Mouse (Mus musculus): Measurements from ENCODE around the gene Eps15l1. TPM values are rescaled to one million over a fixed set of nuclear protein-coding genes. Genes with fewer than 3 reads are reported as not detected.

The Eps15l1 gene
- polyA plus RNA-seq, 1 experiment from 2014 or later, result 68.8 TPM

DNA sequence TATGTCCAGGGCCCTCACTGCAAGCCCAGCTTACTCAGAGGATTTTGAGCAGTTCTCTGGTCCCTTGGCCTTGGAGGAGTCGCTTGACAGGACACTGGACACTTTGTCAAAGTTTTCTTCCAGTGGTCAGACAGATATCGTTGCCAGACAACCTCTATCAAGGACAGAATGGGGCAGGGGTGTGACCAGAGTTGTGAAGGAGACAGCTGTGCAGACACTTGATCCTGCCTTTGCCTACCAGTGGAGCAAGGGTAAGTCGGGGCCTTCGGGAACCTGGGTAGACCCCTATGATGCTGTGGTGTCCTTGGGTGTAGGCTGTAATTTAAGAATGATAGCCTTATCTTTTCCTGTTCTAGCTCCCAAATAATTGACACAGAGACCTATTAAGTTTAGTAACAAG is 34.1 kb upstream of the Eps15l1 start:
- WGBS, result 88% methylated on average over 4 of the region's 4 CpGs
- no peak for ATAC-seq (replicated peaks; ENCODE audit: insufficient number of reproducible peaks, low FRiP score, low TSS enrichment, low read depth)
- H3K36me3 ChIP-seq (replicated peaks; ENCODE audit: control insufficient read depth, insufficient read depth, low read depth, low read length), result peaks cover 7% of the 10 kb centered on the region
- no peaks in the 10 kb centered on the region for H3K27me3 ChIP-seq (ENCODE audit: control insufficient read depth, insufficient read depth, low read length)
- no peak overlapping the region for H3K4me3 ChIP-seq (ENCODE audit: low read depth, low read length)
- H3K9ac ChIP-seq (replicated peaks; ENCODE audit: low read length), result no peak overlapping the region
- no peak overlapping the region for H3K27ac ChIP-seq (replicated peaks; ENCODE audit: low read depth, low read length)
- no peaks in the 10 kb centered on the region for H3K4me1 ChIP-seq (ENCODE audit: control insufficient read depth, insufficient read depth, low read length)
- H3K9me3 ChIP-seq (replicated peaks; ENCODE audit: control insufficient read depth, low read length), result no peaks in the 10 kb centered on the region
- no peak for DNase-seq (ENCODE audit: low spot score)
- no peak overlapping the region for H3K4me2 ChIP-seq (ENCODE audit: low read depth, low read length)

- Histone ChIP-seq H3K27me3 (ENCODE audit: control insufficient read depth, insufficient read depth, low read length) (no peaks in the 10 kb centered on the region), H3K27ac (replicated peaks; ENCODE audit: low read depth, low read length) (no peak overlapping the region), H3K9ac (replicated peaks; ENCODE audit: low read length) (no peak overlapping the region), H3K36me3 (replicated peaks; ENCODE audit: control insufficient read depth, insufficient read depth, low read depth, low read length) (peaks cover 5% of the 10 kb centered on the region), H3K4me3 (ENCODE audit: low read depth, low read length) (no peak overlapping the region), H3K4me2 (ENCODE audit: low read depth, low read length) (no peak overlapping the region), H3K9me3 (replicated peaks; ENCODE audit: control insufficient read depth, low read length) (no peaks in the 10 kb centered on the region), H3K4me1 (ENCODE audit: control insufficient read depth, insufficient read depth, low read length) (no peaks in the 10 kb centered on the region)
- DNase-seq (ENCODE audit: low spot score) (no peak), ATAC-seq (replicated peaks; ENCODE audit: insufficient number of reproducible peaks, low FRiP score, low TSS enrichment, low read depth) (no peak)
- 97% methylated on average over 2 of the region's 2 CpGs for WGBS
Measured at GRCm38 (mm10) chr8:72453904-72454303, 32.6 kb upstream of the Eps15l1 start.

DNA sequence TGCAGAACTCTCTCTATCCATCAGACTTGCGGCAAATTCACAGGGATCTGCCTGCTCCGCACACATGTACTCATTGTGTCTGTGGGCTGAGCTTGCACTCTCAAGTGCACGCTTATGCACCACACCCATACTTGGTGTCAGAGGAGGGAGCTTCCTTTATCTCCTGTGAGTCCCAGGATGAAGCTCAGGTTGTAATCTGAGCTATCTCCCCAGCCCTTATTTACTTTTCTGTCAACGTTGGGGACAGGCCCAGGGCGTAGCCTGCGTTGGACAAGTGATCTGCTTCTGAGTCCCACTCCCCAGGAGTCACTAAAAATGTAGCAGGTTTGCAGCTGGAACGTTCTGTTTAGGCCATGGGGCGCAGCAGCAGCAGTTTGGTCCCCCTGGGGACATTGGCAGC is 30.3 kb upstream of the Eps15l1 start:
- WGBS, result 89% methylated on average over 8 of the region's 8 CpGs
- Histone ChIP-seq H3K4me1 (ENCODE audit: control insufficient read depth, insufficient read depth, low read length) (no peaks in the 10 kb centered on the region), H3K27ac (replicated peaks; ENCODE audit: low read depth, low read length) (no peak overlapping the region), H3K9ac (replicated peaks; ENCODE audit: low read length) (no peak overlapping the region), H3K4me2 (ENCODE audit: low read depth, low read length) (no peak overlapping the region), H3K27me3 (ENCODE audit: control insufficient read depth, insufficient read depth, low read length) (no peaks in the 10 kb centered on the region), H3K4me3 (ENCODE audit: low read depth, low read length) (no peak overlapping the region), H3K36me3 (replicated peaks; ENCODE audit: control insufficient read depth, insufficient read depth, low read depth, low read length) (peaks cover 5% of the 10 kb centered on the region), H3K9me3 (replicated peaks; ENCODE audit: control insufficient read depth, low read length) (no peaks in the 10 kb centered on the region)
- ATAC-seq (replicated peaks; ENCODE audit: insufficient number of reproducible peaks, low FRiP score, low TSS enrichment, low read depth) (no peak), DNase-seq (ENCODE audit: low spot score) (no peak)

- DNase-seq (ENCODE audit: low spot score) (no peak), ATAC-seq (replicated peaks; ENCODE audit: insufficient number of reproducible peaks, low FRiP score, low TSS enrichment, low read depth) (no peak)
- no peaks in the 10 kb centered on the region for H3K27me3 ChIP-seq (ENCODE audit: control insufficient read depth, insufficient read depth, low read length)
- no peak overlapping the region for H3K4me3 ChIP-seq (ENCODE audit: low read depth, low read length)
- H3K4me2 ChIP-seq (ENCODE audit: low read depth, low read length), result no peak overlapping the region
- WGBS, result 92% methylated on average over 6 of the region's 6 CpGs
- H3K27ac ChIP-seq (replicated peaks; ENCODE audit: low read depth, low read length), result no peak overlapping the region
- H3K9me3 ChIP-seq (replicated peaks; ENCODE audit: control insufficient read depth, low read length), result no peaks in the 10 kb centered on the region
- H3K4me1 ChIP-seq (ENCODE audit: control insufficient read depth, insufficient read depth, low read length), result no peaks in the 10 kb centered on the region
- H3K9ac ChIP-seq (replicated peaks; ENCODE audit: low read length), result no peak overlapping the region
- peaks cover 3% of the 10 kb centered on the region; the same call in 1 of the 2 replicates for H3K36me3 ChIP-seq (replicated peaks; ENCODE audit: control insufficient read depth, insufficient read depth, low read depth, low read length)
Measured at GRCm38 (mm10) chr8:72445071-72445470, 23.8 kb upstream of the Eps15l1 start.

DNA sequence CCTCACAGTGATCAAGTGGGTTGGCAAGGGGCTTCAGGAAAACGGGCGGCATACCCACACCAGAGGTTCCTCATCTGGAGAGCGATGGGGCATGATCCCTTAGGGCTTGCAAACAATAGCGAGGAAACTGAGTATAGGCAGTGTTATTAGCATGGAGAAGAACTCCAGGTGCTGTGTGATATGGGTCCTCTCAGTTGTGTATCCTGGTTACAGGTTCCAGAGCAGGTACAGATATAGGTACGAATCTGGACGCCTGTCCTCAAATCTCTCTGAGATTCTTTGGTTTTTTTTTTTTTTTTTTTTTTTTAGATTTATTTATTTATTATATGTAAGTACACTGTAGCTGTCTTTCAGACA is 22.7 kb upstream of the Eps15l1 start:
- DNase-seq (ENCODE audit: low spot score) (no peak), ATAC-seq (replicated peaks; ENCODE audit: insufficient number of reproducible peaks, low FRiP score, low TSS enrichment, low read depth) (peak; percentile 58; the same call in 1 of the 2 replicates)
- Histone ChIP-seq H3K4me1 (ENCODE audit: control insufficient read depth, insufficient read depth, low read length) (no peaks in the 10 kb centered on the region), H3K36me3 (replicated peaks; ENCODE audit: control insufficient read depth, insufficient read depth, low read depth, low read length) (no peaks in the 10 kb centered on the region), H3K9ac (replicated peaks; ENCODE audit: low read length) (peak overlapping the region; percentile 79), H3K4me3 (ENCODE audit: low read depth, low read length) (peak overlapping the region; percentile 42), H3K27ac (replicated peaks; ENCODE audit: low read depth, low read length) (no peak overlapping the region), H3K27me3 (ENCODE audit: control insufficient read depth, insufficient read depth, low read length) (no peaks in the 10 kb centered on the region), H3K4me2 (ENCODE audit: low read depth, low read length) (peak overlapping the region; percentile 45), H3K9me3 (replicated peaks; ENCODE audit: control insufficient read depth, low read length) (no peaks in the 10 kb centered on the region)
- WGBS, result 39% methylated on average over 6 of the region's 6 CpGs

- peak within 1 kb of the TSS; percentile 42 for H3K4me3 ChIP-seq (ENCODE audit: low read depth, low read length)
- WGBS, result 7% methylated on average over 34 of the region's 34 CpGs
- H3K4me2 ChIP-seq (ENCODE audit: low read depth, low read length), result peak within 1 kb of the TSS; percentile 76
- H3K36me3 ChIP-seq (replicated peaks; ENCODE audit: control insufficient read depth, insufficient read depth, low read depth, low read length), result no peaks in the 10 kb centered on the region
- DNase-seq (ENCODE audit: low spot score) (peak; percentile 99), ATAC-seq (replicated peaks; ENCODE audit: insufficient number of reproducible peaks, low FRiP score, low TSS enrichment, low read depth) (peak; percentile 99)
- H3K4me1 ChIP-seq (ENCODE audit: control insufficient read depth, insufficient read depth, low read length), result no peaks in the 10 kb centered on the region
- H3K27ac ChIP-seq (replicated peaks; ENCODE audit: low read depth, low read length), result no peak within 1 kb of the TSS
- H3K9me3 ChIP-seq (replicated peaks; ENCODE audit: control insufficient read depth, low read length), result no peaks in the 10 kb centered on the region
- peak within 1 kb of the TSS; percentile 79 for H3K9ac ChIP-seq (replicated peaks; ENCODE audit: low read length)
- H3K27me3 ChIP-seq (ENCODE audit: control insufficient read depth, insufficient read depth, low read length), result no peaks in the 10 kb centered on the region
Measured at GRCm38 (mm10) chr8:72443338-72443993, 22.2 kb upstream of the Eps15l1 start, which contains the start of the genes Calr3 and 1700030K09Rik. Calr3 (minus strand) TSS chr8:72443870. 1700030K09Rik (plus strand) TSS chr8:72443880.

- no peaks in the 10 kb centered on the region for H3K36me3 ChIP-seq (replicated peaks; ENCODE audit: control insufficient read depth, insufficient read depth, low read depth, low read length)
- H3K4me1 ChIP-seq (ENCODE audit: control insufficient read depth, insufficient read depth, low read length), result no peaks in the 10 kb centered on the region
- no peaks in the 10 kb centered on the region for H3K27me3 ChIP-seq (ENCODE audit: control insufficient read depth, insufficient read depth, low read length)
- H3K27ac ChIP-seq (replicated peaks; ENCODE audit: low read depth, low read length), result no peak overlapping the region
- no peak for ATAC-seq (replicated peaks; ENCODE audit: insufficient number of reproducible peaks, low FRiP score, low TSS enrichment, low read depth)
- 76% methylated on average over 8 of the region's 8 CpGs for WGBS
- no peak overlapping the region for H3K4me2 ChIP-seq (ENCODE audit: low read depth, low read length)
- no peak for DNase-seq (ENCODE audit: low spot score)
- H3K9me3 ChIP-seq (replicated peaks; ENCODE audit: control insufficient read depth, low read length), result no peaks in the 10 kb centered on the region
- H3K9ac ChIP-seq (replicated peaks; ENCODE audit: low read length), result no peak overlapping the region
- no peak overlapping the region for H3K4me3 ChIP-seq (ENCODE audit: low read depth, low read length)
Measured at GRCm38 (mm10) chr8:72438248-72439015, 17.2 kb upstream of the Eps15l1 start.

GRCm38 (mm10) chr8:72434952-72435351 is 13.7 kb upstream of the Eps15l1 start:
- no peak overlapping the region for H3K4me3 ChIP-seq (ENCODE audit: low read depth, low read length)

More at GRCm38 (mm10) chr8:72434952-72435351, 13.7 kb upstream of the Eps15l1 start:
- ATAC-seq (replicated peaks; ENCODE audit: insufficient number of reproducible peaks, low FRiP score, low TSS enrichment, low read depth) (no peak), DNase-seq (ENCODE audit: low spot score) (no peak)
- Histone ChIP-seq H3K27ac (replicated peaks; ENCODE audit: low read depth, low read length) (no peak overlapping the region), H3K27me3 (ENCODE audit: control insufficient read depth, insufficient read depth, low read length) (no peaks in the 10 kb centered on the region), H3K36me3 (replicated peaks; ENCODE audit: control insufficient read depth, insufficient read depth, low read depth, low read length) (no peaks in the 10 kb centered on the region), H3K4me1 (ENCODE audit: control insufficient read depth, insufficient read depth, low read length) (no peaks in the 10 kb centered on the region), H3K9ac (replicated peaks; ENCODE audit: low read length) (no peak overlapping the region), H3K9me3 (replicated peaks; ENCODE audit: control insufficient read depth, low read length) (no peaks in the 10 kb centered on the region), H3K4me2 (ENCODE audit: low read depth, low read length) (no peak overlapping the region)
- WGBS, result 74% methylated on average over 2 of the region's 2 CpGs
